Mouse (Mus musculus) c-Kit-positive CD71-negative TER-119-negative erythroid progenitor cells, embryonic 14.5 days (primary cell): ENCODE measurements around the gene Mfsd2b.

ENCODE experiments used
- DNase-seq: peaks from one replicate; pipeline ENCODE4 v3.0.0-alpha.2; 2013; ENCODE audit warnings: low read depth

Gene Mfsd2b

GRCm38 (mm10) chr12:4873531-4873930 is 628 bp downstream of the Mfsd2b start:
- no peak for DNase-seq

- peak; percentile 45 for DNase-seq
Observed at GRCm38 (mm10) chr12:4872983-4873477, 1.1 kb downstream of the Mfsd2b start.

- DNase-seq = no peak
Observed at GRCm38 (mm10) chr12:4872273-4872672, 1.9 kb downstream of the Mfsd2b start.

- DNase-seq = no peak
Observed at GRCm38 (mm10) chr12:4871260-4871659, 2.9 kb downstream of the Mfsd2b start.

GRCm38 (mm10) chr12:4868924-4869323 is 5.2 kb downstream of the Mfsd2b start:
- no peak for DNase-seq

- DNase-seq = no peak
Observed at GRCm38 (mm10) chr12:4864338-4864690, 9.8 kb downstream of the Mfsd2b start.

- DNase-seq = no peak
Observed at GRCm38 (mm10) chr12:4863654-4864337, 10.4 kb downstream of the Mfsd2b start.

- DNase-seq = no peak
Observed at GRCm38 (mm10) chr12:4862672-4863071, 11.5 kb downstream of the Mfsd2b start.

- DNase-seq = no peak
Observed at GRCm38 (mm10) chr12:4859241-4859914, 14.8 kb downstream of the Mfsd2b start.

- no peak for DNase-seq
Observed at GRCm38 (mm10) chr12:4856834-4857233, 17.3 kb downstream of the Mfsd2b start.

- no peak for DNase-seq
Observed at GRCm38 (mm10) chr12:4856160-4856559, 18.0 kb downstream of the Mfsd2b start.

GRCm38 (mm10) chr12:4843741-4844140 is 30.4 kb downstream of the Mfsd2b start:
- DNase-seq = no peak

GRCm38 (mm10) chr12:4842890-4843597 is 31.1 kb downstream of the Mfsd2b start, which contains the start of gene Wdcp:
Gene Wdcp (plus strand): TSS chr12:4843303.
- DNase-seq = peak; percentile 84

GRCm38 (mm10) chr12:4842456-4842855 is 31.7 kb downstream of the Mfsd2b start:
- no peak for DNase-seq

- no peak for DNase-seq
Observed at GRCm38 (mm10) chr12:4841392-4841887, 32.7 kb downstream of the Mfsd2b start, which contains the start of gene Fkbp1b. Gene Fkbp1b (minus strand): TSS chr12:4841591.

- DNase-seq = no peak
Observed at GRCm38 (mm10) chr12:4840741-4841140, 33.4 kb downstream of the Mfsd2b start.

GRCm38 (mm10) chr12:4840010-4840409 is 34.1 kb downstream of the Mfsd2b start:
- no peak for DNase-seq

- DNase-seq = no peak
Observed at GRCm38 (mm10) chr12:4836959-4837358, 37.2 kb downstream of the Mfsd2b start.

- no peak for DNase-seq
Observed at GRCm38 (mm10) chr12:4827256-4827655, 46.9 kb downstream of the Mfsd2b start.

- peak; percentile 99 for DNase-seq
Observed at GRCm38 (mm10) chr12:4817361-4818101, 56.6 kb downstream of the Mfsd2b start, which contains the start of gene Sf3b6. Gene Sf3b6 (plus strand): TSS chr12:4817544.

- DNase-seq = no peak
Observed at GRCm38 (mm10) chr12:4816680-4817360, 57.3 kb downstream of the Mfsd2b start.
